Mouse (Mus musculus): ENCODE measurements around the gene Vrk1. TPM values are rescaled to one million over a fixed set of nuclear protein-coding genes. Genes with fewer than 3 reads are reported as not detected.

Vrk1 gene
- polyA plus RNA-seq, 1 experiment from 2014 or later, result 30.6 TPM

- H3K36me3 ChIP-seq, result no peaks in the 10 kb centered on the region
- no peak overlapping the region for H3K9ac ChIP-seq
- H3K4me2 ChIP-seq, result no peak overlapping the region
- H3K27ac ChIP-seq (replicated peaks), result no peak overlapping the region; the same call in 1 of the 2 replicates
- no peaks in the 10 kb centered on the region for H3K27me3 ChIP-seq
- 49% methylated on average over 10 of the region's 10 CpGs for WGBS
- H3K9me3 ChIP-seq, result no peaks in the 10 kb centered on the region
- peaks cover 20% of the 10 kb centered on the region for H3K4me1 ChIP-seq (replicated peaks)
- peak; percentile 15; the same call in 1 of the 2 replicates for ATAC-seq (ENCODE audit: low FRiP score, low read depth)
- H3K4me3 ChIP-seq, result no peak overlapping the region
These were observed 61.6 kb downstream of the Vrk1 start for GRCm38 (mm10) chr12:106071575-106072166.

- Histone ChIP-seq H3K4me1 (replicated peaks) (peaks cover 13% of the 10 kb centered on the region), H3K27me3 (no peaks in the 10 kb centered on the region), H3K4me3 (no peak overlapping the region), H3K27ac (replicated peaks) (no peak overlapping the region), H3K9me3 (no peaks in the 10 kb centered on the region), H3K36me3 (no peaks in the 10 kb centered on the region), H3K9ac (no peak overlapping the region), H3K4me2 (no peak overlapping the region)
- 84% methylated on average over 12 of the region's 12 CpGs for WGBS
- no peak for ATAC-seq (ENCODE audit: low FRiP score, low read depth)
These were observed 64.5 kb downstream of the Vrk1 start for GRCm38 (mm10) chr12:106074371-106075155.

GRCm38 (mm10) chr12:106076131-106076530 lies 66.1 kb downstream of the Vrk1 start:
- no peak overlapping the region for H3K9ac ChIP-seq
- no peaks in the 10 kb centered on the region for H3K27me3 ChIP-seq
- H3K4me3 ChIP-seq, result no peak overlapping the region
- no peak overlapping the region for H3K27ac ChIP-seq (replicated peaks)
- H3K4me2 ChIP-seq, result no peak overlapping the region
- H3K36me3 ChIP-seq, result no peaks in the 10 kb centered on the region
- ATAC-seq (ENCODE audit: low FRiP score, low read depth), result no peak
- no peaks in the 10 kb centered on the region for H3K9me3 ChIP-seq
- peaks cover 22% of the 10 kb centered on the region for H3K4me1 ChIP-seq (replicated peaks)
- 94% methylated on average over 15 of the region's 15 CpGs for WGBS

- Histone ChIP-seq H3K9ac (no peak overlapping the region), H3K27ac (replicated peaks) (0 out of 2 replicates have a peak overlapping the region, but pooled peaks have one; percentile 34), H3K4me2 (peak overlapping the region; percentile 52), H3K9me3 (no peaks in the 10 kb centered on the region), H3K4me1 (replicated peaks) (peaks cover 35% of the 10 kb centered on the region), H3K27me3 (no peaks in the 10 kb centered on the region), H3K4me3 (no peak overlapping the region), H3K36me3 (no peaks in the 10 kb centered on the region)
- 28% methylated on average over 5 of the region's 5 CpGs for WGBS
- no peak for ATAC-seq (ENCODE audit: low FRiP score, low read depth)
These were observed 70.5 kb downstream of the Vrk1 start for GRCm38 (mm10) chr12:106080511-106080910.

- ATAC-seq (ENCODE audit: low FRiP score, low read depth), result no peak
- H3K4me3 ChIP-seq, result peak overlapping the region; percentile 21
- 11% methylated on average over 23 of the region's 23 CpGs for WGBS
- peak overlapping the region; percentile 31 for H3K9ac ChIP-seq
- no peaks in the 10 kb centered on the region for H3K27me3 ChIP-seq
- H3K36me3 ChIP-seq, result no peaks in the 10 kb centered on the region
- no peaks in the 10 kb centered on the region for H3K9me3 ChIP-seq
- peak overlapping the region; percentile 52 for H3K4me2 ChIP-seq
- H3K27ac ChIP-seq (replicated peaks), result peak overlapping the region; percentile 34; the same call in 1 of the 2 replicates
- peaks cover 35% of the 10 kb centered on the region for H3K4me1 ChIP-seq (replicated peaks)
These were observed 71.1 kb downstream of the Vrk1 start for GRCm38 (mm10) chr12:106080945-106081747.

DNA sequence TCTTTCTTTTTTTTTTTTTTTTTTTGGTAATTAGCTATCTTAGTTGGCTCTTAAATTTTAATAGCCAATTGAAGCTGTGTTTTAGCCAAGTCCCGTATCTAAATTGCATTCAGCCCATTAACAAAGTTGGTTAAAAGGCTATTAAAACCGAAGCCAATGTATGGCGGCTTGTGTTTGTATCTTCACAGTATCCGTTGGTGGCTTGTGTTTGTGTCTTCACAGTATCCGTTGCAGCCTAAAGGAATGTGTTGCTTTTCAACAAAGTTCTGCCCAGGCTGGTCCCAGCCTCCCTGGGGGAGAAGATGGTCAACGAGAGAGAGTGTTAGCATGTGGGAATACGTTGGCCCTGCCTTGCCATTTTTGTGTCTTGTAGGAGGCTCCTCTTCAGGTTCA lies 71.7 kb downstream of the Vrk1 start:
- ATAC-seq (ENCODE audit: low FRiP score, low read depth), result no peak
- Histone ChIP-seq H3K9me3 (no peaks in the 10 kb centered on the region), H3K4me1 (replicated peaks) (peaks cover 35% of the 10 kb centered on the region), H3K4me3 (no peak overlapping the region), H3K36me3 (no peaks in the 10 kb centered on the region), H3K27ac (replicated peaks) (no peak overlapping the region), H3K4me2 (peak overlapping the region; percentile 52), H3K27me3 (no peaks in the 10 kb centered on the region), H3K9ac (no peak overlapping the region)
- WGBS, result 34% methylated on average over 7 of the region's 7 CpGs

GRCm38 (mm10) chr12:106082191-106082957 lies 72.3 kb downstream of the Vrk1 start:
- H3K27me3 ChIP-seq, result no peaks in the 10 kb centered on the region
- H3K36me3 ChIP-seq, result no peaks in the 10 kb centered on the region
- H3K9ac ChIP-seq, result no peak overlapping the region
- no peak overlapping the region for H3K4me3 ChIP-seq
- H3K4me1 ChIP-seq (replicated peaks), result peaks cover 35% of the 10 kb centered on the region
- 0 out of 2 replicates have a peak overlapping the region, but pooled peaks have one; percentile 4 for H3K4me2 ChIP-seq
- no peaks in the 10 kb centered on the region for H3K9me3 ChIP-seq
- ATAC-seq (ENCODE audit: low FRiP score, low read depth), result peak; percentile 58; the same call in 1 of the 2 replicates
- 29% methylated on average over 16 of the region's 16 CpGs for WGBS
- H3K27ac ChIP-seq (replicated peaks), result no peak overlapping the region

GRCm38 (mm10) chr12:106082958-106083381 lies 72.9 kb downstream of the Vrk1 start:
- 30% methylated on average over 11 of the region's 11 CpGs for WGBS
- no peaks in the 10 kb centered on the region for H3K9me3 ChIP-seq
- ATAC-seq (ENCODE audit: low FRiP score, low read depth), result peak; percentile 41; the same call in 1 of the 2 replicates
- H3K27me3 ChIP-seq, result no peaks in the 10 kb centered on the region
- no peak overlapping the region for H3K4me2 ChIP-seq
- H3K27ac ChIP-seq (replicated peaks), result no peak overlapping the region
- H3K9ac ChIP-seq, result no peak overlapping the region
- no peaks in the 10 kb centered on the region for H3K36me3 ChIP-seq
- peaks cover 35% of the 10 kb centered on the region for H3K4me1 ChIP-seq (replicated peaks)
- no peak overlapping the region for H3K4me3 ChIP-seq

GRCm38 (mm10) chr12:106084126-106084525 lies 74.1 kb downstream of the Vrk1 start:
- 90% methylated on average over 12 of the region's 12 CpGs for WGBS
- no peak overlapping the region for H3K4me3 ChIP-seq
- ATAC-seq (ENCODE audit: low FRiP score, low read depth), result no peak

DNA sequence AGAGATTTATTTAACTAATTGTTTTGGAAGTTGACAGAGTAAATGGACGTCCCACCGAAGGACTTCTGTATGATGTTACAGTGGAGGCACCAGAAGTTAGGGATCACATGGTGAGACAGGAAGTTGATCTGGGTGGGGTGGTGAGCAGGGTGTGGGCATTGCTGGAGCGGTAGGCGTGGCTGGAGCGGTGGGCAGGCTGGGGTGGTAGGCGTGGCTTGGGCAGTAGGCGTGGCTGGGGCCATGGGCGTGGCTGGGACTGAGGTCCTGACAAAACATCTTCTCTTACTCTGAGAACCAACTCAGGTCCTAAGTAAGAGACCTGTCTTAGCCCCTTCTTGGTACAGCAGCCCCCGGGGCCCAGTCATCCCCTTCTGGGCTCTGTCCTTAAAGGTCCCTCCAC lies 84.8 kb downstream of the Vrk1 start:
- Histone ChIP-seq H3K27me3 (no peaks in the 10 kb centered on the region), H3K4me3 (no peak overlapping the region), H3K4me1 (replicated peaks) (no peaks in the 10 kb centered on the region), H3K9me3 (no peaks in the 10 kb centered on the region), H3K36me3 (no peaks in the 10 kb centered on the region), H3K9ac (no peak overlapping the region), H3K4me2 (no peak overlapping the region), H3K27ac (replicated peaks) (no peak overlapping the region)
- no peak for ATAC-seq (ENCODE audit: low FRiP score, low read depth)
- WGBS, result 97% methylated on average over 9 of the region's 9 CpGs

More at GRCm38 (mm10) chr12:106084126-106084525, 74.1 kb downstream of the Vrk1 start:
- Histone ChIP-seq H3K4me1 (replicated peaks) (peaks cover 35% of the 10 kb centered on the region), H3K36me3 (no peaks in the 10 kb centered on the region), H3K27me3 (no peaks in the 10 kb centered on the region), H3K27ac (replicated peaks) (no peak overlapping the region), H3K9ac (no peak overlapping the region), H3K4me2 (no peak overlapping the region), H3K9me3 (no peaks in the 10 kb centered on the region)

- no peak overlapping the region for H3K4me2 ChIP-seq
- 98% methylated on average over 6 of the region's 6 CpGs for WGBS
These were observed 92.0 kb downstream of the Vrk1 start for GRCm38 (mm10) chr12:106102003-106102402.

More at GRCm38 (mm10) chr12:106102003-106102402, 92.0 kb downstream of the Vrk1 start:
- ATAC-seq (ENCODE audit: low FRiP score, low read depth), result no peak
- peaks cover 12% of the 10 kb centered on the region for H3K4me1 ChIP-seq (replicated peaks)
- H3K9me3 ChIP-seq, result no peaks in the 10 kb centered on the region
- no peak overlapping the region for H3K9ac ChIP-seq
- no peak overlapping the region for H3K4me3 ChIP-seq
- H3K27ac ChIP-seq (replicated peaks), result no peak overlapping the region
- H3K27me3 ChIP-seq, result no peaks in the 10 kb centered on the region
- no peaks in the 10 kb centered on the region for H3K36me3 ChIP-seq

Measured in hindbrain, embryonic 15.5 days (tissue).